Mouse (Mus musculus): ENCODE data around the gene Gfral. TPM values are rescaled to one million over a fixed set of nuclear protein-coding genes. Genes with fewer than 3 reads are reported as not detected.

The Gfral gene
- not detected in 2 replicates for polyA plus RNA-seq (2014; fragmentation: Nextera tagmentation; extraction: Ambion mirVana)

GRCm38 (mm10) chr9:76213557-76213956, at the start of gene Gfral:
TSS of gene Gfral (minus strand) at chr9:76213657.
- no peak within 1 kb of the TSS for H3K9ac ChIP-seq (replicated peaks; ENCODE audit: low read depth, low read length)
- H3K4me2 ChIP-seq (ENCODE audit: low read depth, low read length): no peak within 1 kb of the TSS
- H3K36me3 ChIP-seq (ENCODE audit: control insufficient read depth, insufficient read depth, low read length): no peaks in the 10 kb centered on the region
- no peaks in the 10 kb centered on the region for H3K27me3 ChIP-seq (ENCODE audit: control insufficient read depth, insufficient read depth, low read length)
- no peaks in the 10 kb centered on the region for H3K4me1 ChIP-seq (ENCODE audit: control insufficient read depth, insufficient read depth, low read length)
- ATAC-seq (ENCODE audit: low read depth): no peak
- H3K27ac ChIP-seq (ENCODE audit: low read depth, low read length): no peak within 1 kb of the TSS
- no peaks in the 10 kb centered on the region for H3K9me3 ChIP-seq (ENCODE audit: control insufficient read depth, low read length)
- no peak within 1 kb of the TSS for H3K4me3 ChIP-seq (ENCODE audit: low read depth, low read length)
- 83% methylated on average over 2 of the region's 2 CpGs for WGBS

GRCm38 (mm10) chr9:76257731-76258130, 44.3 kb upstream of the Gfral start:
- H3K4me3 ChIP-seq (ENCODE audit: low read depth, low read length): no peak overlapping the region
- no peak overlapping the region for H3K27ac ChIP-seq (ENCODE audit: low read depth, low read length)
- H3K9me3 ChIP-seq (ENCODE audit: control insufficient read depth, low read length): no peaks in the 10 kb centered on the region
- no peaks in the 10 kb centered on the region for H3K36me3 ChIP-seq (ENCODE audit: control insufficient read depth, insufficient read depth, low read length)
- no peaks in the 10 kb centered on the region for H3K4me1 ChIP-seq (ENCODE audit: control insufficient read depth, insufficient read depth, low read length)
- H3K9ac ChIP-seq (replicated peaks; ENCODE audit: low read depth, low read length): no peak overlapping the region
- no peaks in the 10 kb centered on the region for H3K27me3 ChIP-seq (ENCODE audit: control insufficient read depth, insufficient read depth, low read length)
- H3K4me2 ChIP-seq (ENCODE audit: low read depth, low read length): no peak overlapping the region
- 85% methylated on average over 5 of the region's 5 CpGs for WGBS
- no peak for ATAC-seq (ENCODE audit: low read depth)

- H3K4me1 ChIP-seq (ENCODE audit: control insufficient read depth, insufficient read depth, low read length): no peaks in the 10 kb centered on the region
- no peaks in the 10 kb centered on the region for H3K36me3 ChIP-seq (ENCODE audit: control insufficient read depth, insufficient read depth, low read length)
- no peak overlapping the region for H3K4me2 ChIP-seq (ENCODE audit: low read depth, low read length)
- no peaks in the 10 kb centered on the region for H3K9me3 ChIP-seq (ENCODE audit: control insufficient read depth, low read length)
- WGBS: 88% methylated on average over 7 of the region's 7 CpGs
- H3K9ac ChIP-seq (replicated peaks; ENCODE audit: low read depth, low read length): no peak overlapping the region
- H3K27ac ChIP-seq (ENCODE audit: low read depth, low read length): no peak overlapping the region
- ATAC-seq (ENCODE audit: low read depth): no peak
- no peaks in the 10 kb centered on the region for H3K27me3 ChIP-seq (ENCODE audit: control insufficient read depth, insufficient read depth, low read length)
- no peak overlapping the region for H3K4me3 ChIP-seq (ENCODE audit: low read depth, low read length)
These were observed 39.1 kb upstream of the Gfral start for GRCm38 (mm10) chr9:76252544-76252943.

GRCm38 (mm10) chr9:76252109-76252508, 38.7 kb upstream of the Gfral start:
- Histone ChIP-seq H3K4me1 (ENCODE audit: control insufficient read depth, insufficient read depth, low read length) (no peaks in the 10 kb centered on the region), H3K27me3 (ENCODE audit: control insufficient read depth, insufficient read depth, low read length) (no peaks in the 10 kb centered on the region), H3K4me2 (ENCODE audit: low read depth, low read length) (no peak overlapping the region), H3K36me3 (ENCODE audit: control insufficient read depth, insufficient read depth, low read length) (no peaks in the 10 kb centered on the region), H3K27ac (ENCODE audit: low read depth, low read length) (no peak overlapping the region), H3K9me3 (ENCODE audit: control insufficient read depth, low read length) (no peaks in the 10 kb centered on the region), H3K9ac (replicated peaks; ENCODE audit: low read depth, low read length) (no peak overlapping the region), H3K4me3 (ENCODE audit: low read depth, low read length) (no peak overlapping the region)
- no peak for ATAC-seq (ENCODE audit: low read depth)
- WGBS: 92% methylated on average over 4 of the region's 4 CpGs

- Histone ChIP-seq H3K4me3 (ENCODE audit: low read depth, low read length) (no peak overlapping the region), H3K4me2 (ENCODE audit: low read depth, low read length) (no peak overlapping the region), H3K36me3 (ENCODE audit: control insufficient read depth, insufficient read depth, low read length) (no peaks in the 10 kb centered on the region), H3K9ac (replicated peaks; ENCODE audit: low read depth, low read length) (no peak overlapping the region), H3K27ac (ENCODE audit: low read depth, low read length) (no peak overlapping the region), H3K27me3 (ENCODE audit: control insufficient read depth, insufficient read depth, low read length) (no peaks in the 10 kb centered on the region), H3K4me1 (ENCODE audit: control insufficient read depth, insufficient read depth, low read length) (no peaks in the 10 kb centered on the region), H3K9me3 (ENCODE audit: control insufficient read depth, low read length) (no peaks in the 10 kb centered on the region)
- no peak for ATAC-seq (ENCODE audit: low read depth)
- WGBS: 8% methylated on average over 1 of the region's 1 CpGs
These were observed 28.9 kb upstream of the Gfral start for GRCm38 (mm10) chr9:76242322-76242721.

GRCm38 (mm10) chr9:76237946-76238345, 24.5 kb upstream of the Gfral start:
- WGBS: 86% methylated on average over 5 of the region's 5 CpGs
- ATAC-seq (ENCODE audit: low read depth): no peak
- Histone ChIP-seq H3K4me1 (ENCODE audit: control insufficient read depth, insufficient read depth, low read length) (no peaks in the 10 kb centered on the region), H3K27me3 (ENCODE audit: control insufficient read depth, insufficient read depth, low read length) (no peaks in the 10 kb centered on the region), H3K27ac (ENCODE audit: low read depth, low read length) (no peak overlapping the region), H3K4me3 (ENCODE audit: low read depth, low read length) (no peak overlapping the region), H3K9me3 (ENCODE audit: control insufficient read depth, low read length) (no peaks in the 10 kb centered on the region), H3K9ac (replicated peaks; ENCODE audit: low read depth, low read length) (no peak overlapping the region), H3K36me3 (ENCODE audit: control insufficient read depth, insufficient read depth, low read length) (no peaks in the 10 kb centered on the region), H3K4me2 (ENCODE audit: low read depth, low read length) (no peak overlapping the region)

- Histone ChIP-seq H3K9ac (replicated peaks; ENCODE audit: low read depth, low read length) (no peak overlapping the region), H3K4me1 (ENCODE audit: control insufficient read depth, insufficient read depth, low read length) (no peaks in the 10 kb centered on the region), H3K27me3 (ENCODE audit: control insufficient read depth, insufficient read depth, low read length) (no peaks in the 10 kb centered on the region), H3K9me3 (ENCODE audit: control insufficient read depth, low read length) (no peaks in the 10 kb centered on the region), H3K36me3 (ENCODE audit: control insufficient read depth, insufficient read depth, low read length) (no peaks in the 10 kb centered on the region), H3K4me3 (ENCODE audit: low read depth, low read length) (no peak overlapping the region), H3K4me2 (ENCODE audit: low read depth, low read length) (no peak overlapping the region), H3K27ac (ENCODE audit: low read depth, low read length) (no peak overlapping the region)
- 60% methylated on average over 12 of the region's 12 CpGs for WGBS
- no peak for ATAC-seq (ENCODE audit: low read depth)
These were observed 23.8 kb upstream of the Gfral start for GRCm38 (mm10) chr9:76237243-76237642.

GRCm38 (mm10) chr9:76236626-76237025, 23.2 kb upstream of the Gfral start:
- Histone ChIP-seq H3K4me2 (ENCODE audit: low read depth, low read length) (peak overlapping the region; percentile 74), H3K4me1 (ENCODE audit: control insufficient read depth, insufficient read depth, low read length) (no peaks in the 10 kb centered on the region), H3K27me3 (ENCODE audit: control insufficient read depth, insufficient read depth, low read length) (no peaks in the 10 kb centered on the region), H3K36me3 (ENCODE audit: control insufficient read depth, insufficient read depth, low read length) (no peaks in the 10 kb centered on the region), H3K4me3 (ENCODE audit: low read depth, low read length) (peak overlapping the region; percentile 27; the same call in 1 of the 2 replicates), H3K9ac (replicated peaks; ENCODE audit: low read depth, low read length) (no peak overlapping the region), H3K27ac (ENCODE audit: low read depth, low read length) (no peak overlapping the region), H3K9me3 (ENCODE audit: control insufficient read depth, low read length) (no peaks in the 10 kb centered on the region)
- ATAC-seq (ENCODE audit: low read depth): peak; percentile 84
- 3% methylated on average over 7 of the region's 7 CpGs for WGBS

GRCm38 (mm10) chr9:76235945-76236503, 22.6 kb upstream of the Gfral start:
- no peaks in the 10 kb centered on the region for H3K27me3 ChIP-seq (ENCODE audit: control insufficient read depth, insufficient read depth, low read length)
- H3K36me3 ChIP-seq (ENCODE audit: control insufficient read depth, insufficient read depth, low read length): no peaks in the 10 kb centered on the region
- 4% methylated on average over 14 of the region's 14 CpGs for WGBS
- ATAC-seq (ENCODE audit: low read depth): peak; percentile 86
- H3K4me3 ChIP-seq (ENCODE audit: low read depth, low read length): peak overlapping the region; percentile 27
- no peaks in the 10 kb centered on the region for H3K4me1 ChIP-seq (ENCODE audit: control insufficient read depth, insufficient read depth, low read length)
- H3K9ac ChIP-seq (replicated peaks; ENCODE audit: low read depth, low read length): no peak overlapping the region; the same call in 1 of the 2 replicates
- H3K4me2 ChIP-seq (ENCODE audit: low read depth, low read length): peak overlapping the region; percentile 74
- no peaks in the 10 kb centered on the region for H3K9me3 ChIP-seq (ENCODE audit: control insufficient read depth, low read length)
- no peak overlapping the region; the same call in 1 of the 2 replicates for H3K27ac ChIP-seq (ENCODE audit: low read depth, low read length)
